Comparison of ENCODE assay signal across 12 mouse cellular contexts in the genomic region with DNA sequence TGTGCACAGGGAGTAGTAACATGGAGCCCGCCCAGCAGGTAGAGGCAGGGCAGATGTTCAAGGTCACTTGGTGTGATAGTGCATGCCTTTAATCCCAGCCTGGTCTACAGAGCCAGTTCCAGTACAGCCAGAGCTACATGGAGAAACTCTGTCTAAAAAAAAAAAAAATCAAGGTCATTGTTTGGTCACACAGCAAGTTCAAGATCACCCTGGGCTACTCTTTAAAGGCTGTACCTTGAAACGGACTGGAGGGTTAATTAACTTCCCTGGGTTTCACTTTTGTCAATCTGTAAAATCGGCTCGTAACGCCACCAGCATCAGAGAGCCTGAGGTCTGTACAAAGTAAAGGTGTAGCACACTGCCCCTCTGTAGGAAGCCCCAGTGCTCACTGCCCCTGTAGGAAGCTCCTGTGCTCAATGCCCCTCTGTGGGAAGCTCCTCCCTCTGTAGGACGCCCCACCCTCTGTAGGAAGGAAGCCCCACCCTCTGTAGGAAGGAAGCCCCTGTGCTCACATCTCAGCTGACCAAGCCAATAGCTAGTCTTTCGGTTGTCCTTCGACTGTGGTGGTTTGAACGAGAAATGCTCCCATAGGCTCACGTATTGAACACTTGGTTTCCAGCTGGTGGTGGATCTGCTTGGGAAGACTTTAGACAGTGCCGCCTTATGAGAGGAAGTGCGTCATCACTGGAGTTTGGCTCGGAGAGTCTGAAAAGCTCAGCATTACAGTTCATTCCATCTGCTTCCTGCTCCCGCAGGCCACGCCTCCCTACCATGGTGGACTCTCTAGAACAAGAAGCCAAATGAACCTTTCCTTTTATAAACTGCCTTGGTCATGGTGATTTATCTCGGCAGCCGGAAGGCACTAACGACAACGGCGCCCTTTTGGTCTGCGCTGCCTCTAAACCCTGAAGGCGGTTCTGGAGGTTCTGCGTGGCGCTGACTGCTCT. TPM values are rescaled to one million over a fixed set of nuclear protein-coding genes. Genes with fewer than 3 reads are reported as not detected.
A peak's percentile ranks its signal among the peaks of the same experiment; 100 is the strongest.
DNase-seq lines count a peak whose midpoint lies in the region; ATAC-seq and TF ChIP-seq lines count a peak whose summit lies in the region.
"Had no signal": no experiment of that assay in that cellular context is flagged by ENCODE, and none has a peak within 500 bp of the region (broad histone marks: within the 10 kb centered on the region; RNA-seq: fewer than 3 reads in every experiment).

No protein-coding gene starts in this region.

- ATAC-seq in heart, embryonic 11.5 days (replicated peaks; ENCODE audit: insufficient number of reproducible peaks, low FRiP score, low TSS enrichment), result 0 out of 2 replicates have a peak, but pooled peaks have one; percentile 18
- ATAC-seq in limb, embryonic 13.5 days (ENCODE audit: low FRiP score, low read depth), result no peak
- ATAC-seq in forebrain, embryonic 16.5 days, result no peak

- H3K9ac ChIP-seq in heart, embryonic 11.5 days (ENCODE audit: low read depth, low read length), result no peak overlapping the region
- H3K9ac ChIP-seq in limb, embryonic 13.5 days, result no peak overlapping the region
- no peak overlapping the region for H3K9ac ChIP-seq in forebrain, embryonic 16.5 days (replicated peaks; ENCODE audit: low read depth, low read length)
- H3K9ac ChIP-seq: liver, embryonic 14.5 days had no signal

- no peaks in the 10 kb centered on the region for H3K9me3 ChIP-seq in heart, embryonic 11.5 days (replicated peaks; ENCODE audit: control insufficient read depth, low read length)
- peaks cover 18% of the 10 kb centered on the region; the same call in 1 of the 2 replicates for H3K9me3 ChIP-seq in limb, embryonic 13.5 days
- H3K9me3 ChIP-seq in forebrain, embryonic 16.5 days (ENCODE audit: control insufficient read depth, low read length), result peaks cover 6% of the 10 kb centered on the region

- peak overlapping the region; percentile 16 for H3K4me3 ChIP-seq in heart, embryonic 11.5 days (ENCODE audit: low read depth, low read length)
- H3K4me3 ChIP-seq in spleen, adult 2 months (ENCODE audit: extremely low read depth, insufficient read depth, insufficient read length), result peak overlapping the region; percentile 28; the same call in 1 of the 2 replicates
- H3K4me3 ChIP-seq in limb, embryonic 13.5 days, result peak overlapping the region; percentile 16; the same call in 1 of the 2 replicates
- no peak overlapping the region for H3K4me3 ChIP-seq in forebrain, embryonic 16.5 days (replicated peaks; ENCODE audit: low read length)

- DNase-seq in heart, postnatal 25 days (ENCODE audit: low spot score), result no peak
- DNase-seq in spleen, adult 2 months (ENCODE audit: low read depth in 1 of 2, low spot score in 2 of 2), result no peak
- DNase-seq in spleen, adult 18-20 months, result no peak
- DNase-seq in ovary, postnatal 10 days (ENCODE audit: low spot score), result no peak
- no peak for DNase-seq in frontal cortex, postnatal 25 days (ENCODE audit: low spot score in 2 of 2)
- DNase-seq: gastrocnemius, postnatal 25 days; right cerebral cortex, postnatal 25 days had no signal

- H3K27me3 ChIP-seq in heart, embryonic 11.5 days (ENCODE audit: control insufficient read depth, insufficient read depth, low read length), result no peaks in the 10 kb centered on the region
- H3K27me3 ChIP-seq in spleen, adult 2 months (ENCODE audit: control insufficient read depth, insufficient read depth, low read length), result no peaks in the 10 kb centered on the region
- peaks cover 52% of the 10 kb centered on the region for H3K27me3 ChIP-seq in limb, embryonic 13.5 days
- H3K27me3 ChIP-seq in forebrain, embryonic 16.5 days (replicated peaks; ENCODE audit: control insufficient read depth, insufficient read depth, low read length), result 0 out of 2 replicates have a peak, but pooled peaks cover 2% of the 10 kb centered on the region

- no peak overlapping the region for H3K27ac ChIP-seq in heart, embryonic 11.5 days (ENCODE audit: low read depth, low read length)
- H3K27ac ChIP-seq in spleen, adult 2 months (ENCODE audit: insufficient read depth, low read length), result no peak overlapping the region; the same call in 1 of the 2 replicates
- no peak overlapping the region for H3K27ac ChIP-seq in limb, embryonic 13.5 days
- H3K27ac ChIP-seq in forebrain, embryonic 16.5 days (ENCODE audit: low read length), result no peak overlapping the region
- H3K27ac ChIP-seq: liver, embryonic 14.5 days had no signal

- WGBS in heart, embryonic 11.5 days (ENCODE audit: insufficient replicate concordance), result 62% methylated on average over 24 of the region's 24 CpGs
- WGBS in spleen, adult 2 months, result 75% methylated on average over 24 of the region's 24 CpGs
- 58% methylated on average over 24 of the region's 24 CpGs for WGBS in limb, embryonic 13.5 days
- 64% methylated on average over 24 of the region's 24 CpGs for WGBS in forebrain, embryonic 16.5 days

- intact Hi-C loops in heart, postnatal 25 days (cut with DNase I), result no loop called here

- H3K4me2 ChIP-seq in heart, embryonic 11.5 days, result peak overlapping the region; percentile 49
- peak overlapping the region; percentile 27; the same call in 1 of the 2 replicates for H3K4me2 ChIP-seq in limb, embryonic 13.5 days (replicated peaks)
- H3K4me2 ChIP-seq in forebrain, embryonic 16.5 days (ENCODE audit: low read length), result no peak overlapping the region

- TF ChIP-seq POLR2A in spleen, adult 2 months (IDR thresholded peaks at IDR 0.05; ENCODE audit: low read depth, low read length), result no peak

- H3K36me3 ChIP-seq in heart, embryonic 11.5 days (ENCODE audit: control insufficient read depth, insufficient read depth, low read length), result no peaks in the 10 kb centered on the region
- H3K36me3 ChIP-seq in spleen, adult 2 months (ENCODE audit: control insufficient read depth, insufficient read depth, low read length), result no peaks in the 10 kb centered on the region
- no peaks in the 10 kb centered on the region for H3K36me3 ChIP-seq in limb, embryonic 13.5 days
- H3K36me3 ChIP-seq in forebrain, embryonic 16.5 days (ENCODE audit: control insufficient read depth, insufficient read depth), result no peaks in the 10 kb centered on the region

- no peak for TF ChIP-seq CTCF in spleen, adult 2 months (IDR thresholded peaks at IDR 0.05; ENCODE audit: extremely low read depth, insufficient read depth, insufficient read length, insufficient replicate concordance)

- H3K4me1 ChIP-seq in heart, embryonic 11.5 days (ENCODE audit: control insufficient read depth, insufficient read depth, low read length), result no peaks in the 10 kb centered on the region
- no peaks in the 10 kb centered on the region for H3K4me1 ChIP-seq in spleen, adult 2 months (ENCODE audit: control insufficient read depth, insufficient read depth, insufficient read length)
- H3K4me1 ChIP-seq in limb, embryonic 13.5 days, result no peaks in the 10 kb centered on the region
- peaks cover 3% of the 10 kb centered on the region; the same call in 1 of the 2 replicates for H3K4me1 ChIP-seq in forebrain, embryonic 16.5 days (replicated peaks; ENCODE audit: control insufficient read depth, insufficient read depth, low read length)

RNA-seq across cellular contexts. Expression of a gene that starts 18.7 kb away (rescaled TPM):
- 0.17 TPM in 1 of 2 replicates, not detected in the other for polyA plus RNA-seq in heart, embryonic 11.5 days (2014; fragmentation: Nextera tagmentation; extraction: Ambion mirVana)
- not detected for total RNA-seq in heart, postnatal 25 days (2021)
- 0.02 TPM in 1 of 2 replicates, not detected in the other for polyA plus RNA-seq in spleen, adult 2 months (2012; rRNA removed)
- 1.4 and 2.2 TPM in 2 replicates for polyA plus RNA-seq in limb, embryonic 13.5 days (2015; fragmentation: Nextera tagmentation; extraction: Ambion mirVana)
- polyA plus RNA-seq in forebrain, embryonic 16.5 days (2015; fragmentation: Nextera tagmentation; extraction: Ambion mirVana), result 0.06 TPM in 1 of 2 replicates, not detected in the other

RNA-seq across cellular contexts. Expression of a gene that starts 57.4 kb away (rescaled TPM):
- polyA plus RNA-seq in heart, embryonic 11.5 days (2014; fragmentation: Nextera tagmentation; extraction: Ambion mirVana), result 0.13 TPM in 1 of 2 replicates, not detected in the other
- total RNA-seq in heart, postnatal 25 days (2021), result not detected
- not detected in 2 replicates for polyA plus RNA-seq in spleen, adult 2 months (2012; rRNA removed)
- 0.24 TPM in 1 of 2 replicates, not detected in the other for polyA plus RNA-seq in limb, embryonic 13.5 days (2015; fragmentation: Nextera tagmentation; extraction: Ambion mirVana)
- not detected in 2 replicates for polyA plus RNA-seq in forebrain, embryonic 16.5 days (2015; fragmentation: Nextera tagmentation; extraction: Ambion mirVana)
- total RNA-seq: gastrocnemius, postnatal 25 days had no signal
- polyA plus RNA-seq: C2C12 had no signal
